Mouse (Mus musculus): ENCODE measurements at regions not wholly inside any gene's neighbourhood (a gene's known extent, or its start where the extent isn't known, plus 50 kb on each side); places are given as distances from the start of the nearest gene placed in this dataset.
"Not testable (repeated sequence)": the region's sequence is repeated elsewhere in the genome, so short reads cannot be mapped to it uniquely, and the experiment has no call there.

DNA sequence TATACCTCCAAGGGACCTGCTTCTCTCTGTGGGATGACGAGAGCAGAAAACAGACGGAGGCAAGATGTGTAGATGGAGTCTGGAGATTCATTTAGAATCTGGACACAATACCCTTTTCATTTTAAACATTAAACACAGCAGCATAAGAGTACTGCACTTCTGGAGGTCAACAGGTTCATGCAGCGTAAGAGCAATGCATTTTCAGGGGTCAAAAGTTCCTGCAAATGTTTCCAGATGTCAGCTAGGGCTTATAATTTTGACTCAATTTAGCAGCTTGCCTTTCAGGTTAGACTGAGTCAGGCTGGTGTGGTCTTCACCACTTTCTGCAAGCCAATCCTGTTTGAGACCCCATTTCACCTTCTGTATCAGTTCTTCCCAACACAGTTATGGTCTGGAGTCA lies 277.9 kb downstream of the Hace1 start:
- no peak for DNase-seq (ENCODE audit: low read depth, low spot score)

DNA sequence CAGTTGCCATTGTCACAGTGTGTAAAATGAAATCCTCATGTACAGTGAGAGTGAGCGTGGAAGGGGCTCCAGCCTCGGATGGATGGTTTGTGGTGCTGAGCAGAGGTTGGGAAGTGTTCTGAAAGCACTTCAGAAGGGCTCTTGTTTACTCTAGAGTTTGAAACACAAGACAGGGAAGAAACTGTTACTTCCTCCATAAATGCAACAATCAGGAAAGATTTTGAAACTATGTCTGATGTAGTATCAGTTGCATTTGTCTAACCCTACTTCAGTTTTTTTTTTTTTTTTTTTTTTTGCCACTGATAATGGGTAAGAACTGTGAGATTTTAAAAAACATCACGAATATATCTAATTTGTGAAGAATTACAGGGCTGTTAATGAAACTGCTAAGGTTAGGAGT lies 281.5 kb downstream of the Hace1 start:
- DNase-seq (ENCODE audit: low read depth, low spot score) = no peak

DNA sequence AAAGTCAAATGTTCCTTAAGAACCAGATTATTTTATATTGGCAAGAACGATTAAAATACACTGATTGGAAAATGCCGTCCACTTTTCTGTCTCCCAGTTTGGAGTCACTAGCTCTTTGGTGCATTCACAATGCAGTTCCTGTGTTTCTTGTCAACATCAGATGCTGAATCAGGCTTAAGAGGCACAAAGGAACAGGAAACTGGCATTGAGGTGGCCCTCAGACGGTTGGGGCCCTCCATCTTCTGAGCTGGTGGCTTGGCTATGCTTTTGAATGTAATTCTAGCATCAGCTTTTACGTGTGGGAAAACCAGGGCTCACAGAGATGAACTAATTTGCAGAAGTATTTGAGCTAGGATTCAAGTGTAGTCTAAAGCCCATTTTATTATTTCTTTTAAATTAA lies 282.3 kb downstream of the Hace1 start:
- no peak for DNase-seq (ENCODE audit: low read depth, low spot score)

- DNase-seq (ENCODE audit: low read depth, low spot score) = no peak
Observed at GRCm38 (mm10) chr10:45860696-45861095, 283.1 kb downstream of the Hace1 start.

DNA sequence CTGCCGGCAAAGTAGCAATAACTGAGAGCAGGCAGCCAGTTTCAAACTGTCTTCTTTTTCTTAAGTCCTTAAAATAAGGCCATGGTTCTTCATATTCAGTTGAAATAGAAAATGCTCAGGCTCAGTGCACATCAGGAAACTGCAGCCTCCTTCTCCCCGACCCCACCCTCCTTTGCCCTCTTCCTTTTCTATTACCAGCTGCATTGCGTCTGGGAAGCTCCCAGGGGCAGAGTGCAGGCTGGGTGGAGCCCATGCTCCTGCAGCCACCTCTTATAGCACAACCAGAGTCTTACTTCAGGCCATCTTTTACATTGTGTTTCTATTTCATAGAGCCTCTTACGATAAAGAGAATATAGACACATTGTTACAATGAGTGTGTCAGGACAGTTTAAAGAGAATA lies 288.2 kb downstream of the Hace1 start:
- DNase-seq (ENCODE audit: low read depth, low spot score) = no peak

DNA sequence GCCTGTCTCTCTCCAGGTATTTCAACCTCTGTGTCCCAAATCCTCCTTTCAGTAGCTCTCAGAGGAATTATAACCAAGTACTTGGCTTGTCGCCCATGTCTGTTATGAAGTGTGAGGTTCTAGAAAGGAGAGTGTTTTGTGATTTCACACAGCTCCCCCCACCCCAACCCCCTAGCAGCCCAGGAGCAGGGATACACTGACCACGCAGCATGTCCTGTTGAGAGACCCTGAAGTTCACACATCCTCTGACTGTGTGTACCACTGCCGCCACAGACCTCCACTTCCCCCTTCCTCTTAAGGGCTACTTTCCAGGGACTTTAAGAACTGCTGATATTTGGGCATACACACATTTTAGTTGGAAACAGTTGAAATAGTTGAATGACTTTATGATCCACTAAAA lies 289.2 kb downstream of the Hace1 start:
- DNase-seq (ENCODE audit: low read depth, low spot score) = no peak

- no peak for DNase-seq (ENCODE audit: low read depth, low spot score)
Observed at GRCm38 (mm10) chr10:45871028-45871427, 293.4 kb downstream of the Hace1 start.

DNA sequence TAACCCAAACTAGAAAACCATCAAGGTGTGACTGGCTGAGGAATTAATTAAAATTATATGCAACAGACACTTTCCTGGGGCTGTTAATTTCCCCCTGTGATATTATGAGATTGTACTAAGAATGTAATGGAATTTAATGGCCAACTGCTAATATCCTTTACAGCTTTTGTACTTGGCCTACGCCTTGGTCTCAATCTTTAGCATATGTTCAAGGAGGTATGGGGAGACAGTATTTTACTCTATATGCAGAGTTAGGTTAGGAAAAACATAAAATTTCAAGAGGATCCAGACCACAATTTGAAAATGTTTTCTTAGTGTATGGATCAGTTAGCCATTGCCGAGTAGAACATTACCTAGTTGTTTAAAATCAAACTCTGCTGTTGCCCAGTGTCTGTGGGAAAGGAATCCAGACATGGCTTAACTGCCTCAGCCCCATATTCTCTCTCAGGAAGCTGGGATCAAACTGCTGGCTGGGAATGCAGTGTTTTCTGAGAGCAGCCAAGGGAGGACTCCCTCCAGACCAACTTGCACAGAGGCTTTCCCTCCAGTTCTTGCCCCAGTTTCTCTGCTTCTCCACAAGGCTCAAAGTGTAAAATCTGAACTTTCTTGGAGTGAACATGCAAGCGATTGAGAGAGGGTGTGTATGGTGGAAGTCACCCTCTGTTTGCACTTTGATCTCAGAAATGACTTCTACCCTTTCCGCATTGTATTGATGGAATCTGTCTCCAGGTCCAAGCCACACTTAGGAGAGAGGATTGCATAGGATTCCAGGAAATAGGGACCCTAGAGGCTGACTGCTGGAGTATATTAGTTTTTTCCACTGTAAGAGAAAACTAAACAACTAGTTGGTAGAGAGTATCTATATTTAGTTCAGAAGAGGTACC lies 294.6 kb downstream of the Hace1 start:
- DNase-seq (ENCODE audit: low read depth, low spot score) = no peak

DNA sequence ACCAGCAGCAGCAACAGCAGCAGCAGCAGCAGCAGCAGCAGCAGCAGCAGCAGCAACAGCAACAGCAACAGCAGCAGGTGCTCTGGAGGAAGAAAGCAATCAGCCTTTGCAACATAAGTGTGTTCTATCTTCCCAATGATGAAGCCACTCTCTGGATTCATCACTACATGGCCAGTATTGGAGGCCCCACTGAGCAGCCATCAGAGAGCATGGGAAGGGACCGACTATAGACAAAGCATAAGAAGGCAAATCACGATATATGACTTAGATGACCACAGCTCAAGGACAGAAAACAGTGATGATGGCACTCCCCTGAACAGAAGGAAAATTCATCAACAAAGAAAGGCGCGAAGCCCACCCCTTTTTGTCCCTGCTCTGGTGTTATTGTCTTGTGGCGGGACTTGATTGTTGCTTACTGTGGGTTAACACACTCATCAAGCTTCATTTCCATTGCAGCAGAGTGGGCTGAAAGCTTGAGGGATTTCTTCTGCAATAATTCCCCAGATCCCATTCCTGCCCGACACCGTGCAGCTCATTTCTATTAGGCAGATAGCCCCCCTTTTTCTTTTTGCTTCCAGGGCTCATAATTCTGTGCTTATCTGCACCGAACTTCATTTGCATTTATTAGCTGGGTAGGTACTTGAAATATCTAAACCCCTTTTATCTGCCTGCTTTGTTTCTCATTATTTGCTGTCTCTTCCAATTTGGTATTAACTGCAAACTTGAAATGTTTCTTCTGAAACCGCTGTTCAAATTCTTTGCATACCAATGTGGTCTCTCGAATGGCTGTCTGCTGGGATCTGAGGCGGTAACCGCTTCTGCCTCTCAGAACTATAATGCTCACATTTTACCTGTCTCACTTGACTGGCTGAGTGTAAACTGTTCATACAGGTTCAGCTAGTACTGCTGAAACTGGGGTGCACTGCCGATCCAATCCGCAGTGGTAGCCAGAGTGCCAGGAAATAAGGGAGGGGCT lies 296.5 kb downstream of the Hace1 start:
- peak; percentile 61 for DNase-seq (ENCODE audit: low read depth, low spot score)

- DNase-seq (ENCODE audit: low read depth, low spot score) = not testable (repeated sequence)
Observed at GRCm38 (mm10) chr10:45875287-45875686, 297.7 kb downstream of the Hace1 start.

- DNase-seq (ENCODE audit: low read depth, low spot score) = peak; percentile 78
Observed at GRCm38 (mm10) chr10:45883745-45884144, 306.1 kb downstream of the Hace1 start.

- no peak for DNase-seq (ENCODE audit: low read depth, low spot score)
Observed at GRCm38 (mm10) chr10:45886636-45887035, 309.0 kb downstream of the Hace1 start.

- DNase-seq (ENCODE audit: low read depth, low spot score) = peak; percentile 91
Observed at GRCm38 (mm10) chr10:45888835-45889234, 311.2 kb downstream of the Hace1 start.

GRCm38 (mm10) chr10:45889381-45889951 lies 311.8 kb downstream of the Hace1 start:
- peak; percentile 64 for DNase-seq (ENCODE audit: low read depth, low spot score)

GRCm38 (mm10) chr10:45890088-45890626 lies 312.5 kb downstream of the Hace1 start:
- no peak for DNase-seq (ENCODE audit: low read depth, low spot score)

DNA sequence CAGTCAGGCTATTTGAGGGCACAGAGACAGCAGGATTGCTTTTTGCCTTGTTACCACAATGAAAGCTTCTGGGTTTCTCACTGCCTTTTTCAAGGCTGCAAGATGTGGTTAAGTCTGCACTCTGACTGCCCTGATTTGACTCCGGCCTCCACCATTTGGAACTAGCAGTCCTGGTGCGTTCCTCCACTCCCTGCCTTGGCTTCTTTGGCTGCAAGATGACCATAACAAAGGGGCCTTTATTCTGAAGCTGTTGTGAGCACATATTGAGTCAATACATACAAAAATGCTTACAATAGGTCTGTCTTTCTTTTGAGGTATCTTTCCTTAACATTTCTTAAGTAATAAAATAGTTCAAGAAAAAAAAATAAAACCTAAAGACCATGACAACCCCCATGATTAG lies 314.8 kb downstream of the Hace1 start:
- DNase-seq (ENCODE audit: low read depth, low spot score) = peak; percentile 65

- peak; percentile 84 for DNase-seq (ENCODE audit: low read depth, low spot score)
Observed at GRCm38 (mm10) chr10:45893894-45894831, 316.5 kb downstream of the Hace1 start.

- peak; percentile 73 for DNase-seq (ENCODE audit: low read depth, low spot score)
Observed at GRCm38 (mm10) chr10:45916928-45917327, 339.3 kb downstream of the Hace1 start.

DNA sequence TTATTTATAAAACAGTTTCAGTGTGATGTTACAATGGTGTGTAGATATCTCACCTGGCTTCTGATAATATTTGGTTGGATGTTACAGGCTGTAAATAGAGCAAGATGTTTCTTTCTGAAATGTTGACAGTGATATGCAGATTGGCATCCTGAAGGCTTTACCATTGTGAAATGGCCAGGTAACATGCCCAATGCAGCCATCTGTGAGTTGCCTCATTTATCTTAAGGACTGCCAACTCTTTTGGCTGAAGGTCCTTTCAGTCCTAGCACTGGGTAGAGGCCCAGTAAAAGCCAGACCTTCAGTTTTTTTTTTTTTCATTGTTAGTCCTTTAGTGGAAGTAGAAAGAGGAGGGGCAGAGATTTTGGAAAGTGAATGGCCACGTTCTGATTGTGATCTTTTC lies 348.1 kb downstream of the Hace1 start:
- no peak for DNase-seq (ENCODE audit: low read depth, low spot score)

GRCm38 (mm10) chr10:45933631-45934310 lies 356.1 kb downstream of the Hace1 start:
- DNase-seq (ENCODE audit: low read depth, low spot score) = peak; percentile 55
